Mouse (Mus musculus): ENCODE results near the gene Utf1.

DNA sequence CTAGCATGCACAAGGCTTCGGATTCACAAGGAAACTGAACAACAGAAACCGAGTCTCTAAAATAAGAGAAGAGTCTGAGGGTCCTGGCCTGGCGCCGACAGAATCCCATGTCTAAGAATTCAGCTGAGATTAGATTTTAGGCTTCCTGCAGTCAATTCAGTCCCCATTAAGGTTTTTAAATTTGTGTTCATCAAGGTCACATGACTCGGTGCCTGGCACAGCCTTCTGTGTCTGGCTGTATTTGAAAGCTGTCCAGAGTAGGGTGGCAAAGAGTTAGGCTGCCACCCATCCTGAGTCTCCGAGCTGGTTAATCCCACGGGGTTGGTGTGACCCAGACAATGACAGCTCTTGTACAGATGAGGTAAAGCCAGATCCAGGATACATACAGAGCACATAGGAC, 46.8 kb upstream of the Utf1 start:
- TF ChIP-seq POLR2A (IDR thresholded peaks at IDR 0.05; ENCODE audit: extremely low read depth, insufficient read depth, low read length) (no peak), CTCF (IDR thresholded peaks at IDR 0.05; ENCODE audit: extremely low read depth, insufficient read depth, low read length) (no peak)
